ENCODE assay signal across 8 mouse cellular contexts in the genomic region with DNA sequence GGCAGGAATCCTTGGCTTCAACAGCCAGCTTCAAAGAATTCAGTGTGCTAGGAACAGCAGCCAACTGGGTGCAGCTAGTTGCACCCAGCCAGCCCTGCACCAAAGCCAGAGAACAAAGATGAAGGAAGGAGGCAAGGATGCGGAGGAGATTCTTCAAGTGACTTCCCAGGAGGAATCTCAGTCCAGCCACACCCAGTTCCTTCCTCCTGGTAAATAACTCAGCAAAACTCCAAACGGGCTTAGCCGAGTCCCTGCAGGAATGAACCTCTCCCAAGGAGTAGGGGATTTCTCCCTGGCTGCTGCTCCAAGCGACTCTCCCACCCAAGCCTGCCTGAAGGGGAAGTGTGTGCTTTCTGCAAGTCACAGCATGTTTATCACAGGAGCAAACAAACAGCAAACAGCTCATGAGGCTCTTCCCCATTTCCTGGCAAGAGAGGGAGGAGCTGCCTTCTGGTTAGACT.
DNase-seq lines count a peak whose midpoint lies in the region; ATAC-seq and TF ChIP-seq lines count a peak whose summit lies in the region.

No protein-coding gene starts in this region.

- no peak overlapping the region for H3K9ac ChIP-seq in lung, postnatal 0 days (replicated peaks; ENCODE audit: low read depth)

- peak; percentile 92 for ATAC-seq in lung, postnatal 0 days

- peak; percentile 17 for DNase-seq in kidney, adult 2 months
- no peak for DNase-seq in kidney, adult 11 months
- peak; percentile 94 for DNase-seq in R1 (ENCODE audit: low read depth, low spot score)
- peak; percentile 31 to 62 for DNase-seq in heart, adult 9 months (ENCODE audit: low spot score in 2 of 2)
- peak; percentile 87 for DNase-seq in lung, postnatal 0 days (ENCODE audit: low spot score)
- DNase-seq in right cerebral cortex, postnatal 14 days, result no peak
- no peak for DNase-seq in left cerebral cortex, adult 8-10 months (ENCODE audit: low spot score in 2 of 2)
- no peak for DNase-seq in adrenal gland, adult 8-10 months

- no peak overlapping the region for H3K27ac ChIP-seq in kidney, adult 2 months (ENCODE audit: insufficient read depth, low read depth, low read length)
- H3K27ac ChIP-seq in lung, postnatal 0 days (ENCODE audit: low read length), result peak overlapping the region; percentile 77

- 19% methylated on average over 4 of the region's 4 CpGs for WGBS in kidney, adult 2 months
- WGBS in lung, postnatal 0 days, result 5% methylated on average over 4 of the region's 4 CpGs

- H3K4me2 ChIP-seq in lung, postnatal 0 days (replicated peaks; ENCODE audit: low read depth, low read length), result 0 out of 2 replicates have a peak overlapping the region, but pooled peaks have one; percentile 15

- TF ChIP-seq CTCF in kidney, adult 2 months (conservative IDR thresholded peaks at IDR 0.05; ENCODE audit: insufficient read depth, insufficient read length, low read depth, low read length), result no peak
- peak; percentile 26; the same call in 1 of the 2 replicates for TF ChIP-seq CTCF in lung, postnatal 0 days (IDR thresholded peaks at IDR 0.05)

- H3K9me3 ChIP-seq in lung, postnatal 0 days (ENCODE audit: low read length), result no peaks in the 10 kb centered on the region

- H3K4me3 ChIP-seq in kidney, adult 2 months (ENCODE audit: insufficient read depth, low read depth, low read length), result no peak overlapping the region
- H3K4me3 ChIP-seq in lung, postnatal 0 days (ENCODE audit: low read depth, low read length), result no peak overlapping the region

- no peak for TF ChIP-seq POLR2A in kidney, adult 2 months (IDR thresholded peaks at IDR 0.05; ENCODE audit: low read depth, low read length)

- no peaks in the 10 kb centered on the region for H3K27me3 ChIP-seq in kidney, adult 2 months (replicated peaks; ENCODE audit: control insufficient read depth, insufficient read depth, low read length)
- no peaks in the 10 kb centered on the region for H3K27me3 ChIP-seq in lung, postnatal 0 days (replicated peaks; ENCODE audit: insufficient read depth, low read length)

- no peaks in the 10 kb centered on the region; the same call in 1 of the 2 replicates for H3K4me1 ChIP-seq in kidney, adult 2 months (ENCODE audit: control insufficient read depth, insufficient read depth, low read length)
- H3K4me1 ChIP-seq in lung, postnatal 0 days (ENCODE audit: insufficient read depth, low read depth, low read length), result peaks cover 10% of the 10 kb centered on the region

- H3K36me3 ChIP-seq in kidney, adult 2 months (ENCODE audit: control insufficient read depth, insufficient read depth, low read length), result no peaks in the 10 kb centered on the region
- H3K36me3 ChIP-seq in lung, postnatal 0 days (ENCODE audit: insufficient read depth, low read length), result no peaks in the 10 kb centered on the region

- peak; percentile 93 for TF ChIP-seq EP300 in lung, postnatal 0 days (IDR thresholded peaks at IDR 0.05)

Comparison
In these comparisons a context has a peak if more than half of its experiments do, and no peak if none do; other contexts are left out.
1. DNase-seq: peak in kidney, adult 2 months (single experiment), R1 (single experiment), heart, adult 9 months (2 of 2) and lung, postnatal 0 days (single experiment); none in kidney, adult 11 months (single experiment), right cerebral cortex, postnatal 14 days (single experiment), left cerebral cortex, adult 8-10 months (0 of 2) and adrenal gland, adult 8-10 months (single experiment).